Mouse (Mus musculus) brain, adult 2 months (tissue): ENCODE data around the gene Fxyd3.

ENCODE experiments used
- DNase-seq: peaks from one replicate; pipeline ENCODE4 v3.0.0; 2011; ENCODE audit warnings: low read depth, low spot score

The Fxyd3 gene

GRCm38 (mm10) chr7:31076492-31076891, at the start of gene Fxyd3:
TSS of gene Fxyd3 (minus strand) at chr7:31076704.
- no peak for DNase-seq

- DNase-seq = peak; percentile 92
Measured at GRCm38 (mm10) chr7:31125116-31125515, 48.6 kb upstream of the Fxyd3 start.

GRCm38 (mm10) chr7:31124381-31124780, 47.9 kb upstream of the Fxyd3 start:
- no peak for DNase-seq

- peak; percentile 84 for DNase-seq
Measured at GRCm38 (mm10) chr7:31123697-31124096, 47.2 kb upstream of the Fxyd3 start.

- DNase-seq = peak; percentile 97
Measured at GRCm38 (mm10) chr7:31122641-31123631, 46.4 kb upstream of the Fxyd3 start.

- DNase-seq = no peak
Measured at GRCm38 (mm10) chr7:31119556-31119955, 43.1 kb upstream of the Fxyd3 start.

- peak; percentile 77 for DNase-seq
Measured at GRCm38 (mm10) chr7:31118486-31118885, 42.0 kb upstream of the Fxyd3 start.

- peak; percentile 87 for DNase-seq
Measured at GRCm38 (mm10) chr7:31117465-31117864, 41.0 kb upstream of the Fxyd3 start.

GRCm38 (mm10) chr7:31116721-31117145, 40.2 kb upstream of the Fxyd3 start:
- no peak for DNase-seq

- peak; percentile 81 for DNase-seq
Measured at GRCm38 (mm10) chr7:31115587-31116043, 39.1 kb upstream of the Fxyd3 start.

GRCm38 (mm10) chr7:31115182-31115581, 38.7 kb upstream of the Fxyd3 start, which contains the start of gene Hpn:
TSS of gene Hpn (minus strand) at chr7:31115290.
- DNase-seq = no peak

GRCm38 (mm10) chr7:31114646-31115045, 38.1 kb upstream of the Fxyd3 start:
- DNase-seq = no peak

- DNase-seq = no peak
Measured at GRCm38 (mm10) chr7:31113800-31114199, 37.3 kb upstream of the Fxyd3 start.

- DNase-seq = no peak
Measured at GRCm38 (mm10) chr7:31112036-31112435, 35.5 kb upstream of the Fxyd3 start.

- no peak for DNase-seq
Measured at GRCm38 (mm10) chr7:31110861-31111385, 34.4 kb upstream of the Fxyd3 start.

GRCm38 (mm10) chr7:31109796-31110195, 33.3 kb upstream of the Fxyd3 start:
- DNase-seq = no peak

GRCm38 (mm10) chr7:31109091-31109490, 32.6 kb upstream of the Fxyd3 start:
- peak; percentile 50 for DNase-seq

- no peak for DNase-seq
Measured at GRCm38 (mm10) chr7:31107781-31108180, 31.3 kb upstream of the Fxyd3 start.

- DNase-seq = no peak
Measured at GRCm38 (mm10) chr7:31106166-31106565, 29.7 kb upstream of the Fxyd3 start.

- DNase-seq = peak; percentile 79
Measured at GRCm38 (mm10) chr7:31105061-31105768, 28.7 kb upstream of the Fxyd3 start.

GRCm38 (mm10) chr7:31100786-31101185, 24.3 kb upstream of the Fxyd3 start:
- DNase-seq = peak; percentile 47

GRCm38 (mm10) chr7:31099612-31099982, 23.1 kb upstream of the Fxyd3 start:
- DNase-seq = no peak
